Mouse (Mus musculus): ENCODE results near the gene Acss1.

DNA sequence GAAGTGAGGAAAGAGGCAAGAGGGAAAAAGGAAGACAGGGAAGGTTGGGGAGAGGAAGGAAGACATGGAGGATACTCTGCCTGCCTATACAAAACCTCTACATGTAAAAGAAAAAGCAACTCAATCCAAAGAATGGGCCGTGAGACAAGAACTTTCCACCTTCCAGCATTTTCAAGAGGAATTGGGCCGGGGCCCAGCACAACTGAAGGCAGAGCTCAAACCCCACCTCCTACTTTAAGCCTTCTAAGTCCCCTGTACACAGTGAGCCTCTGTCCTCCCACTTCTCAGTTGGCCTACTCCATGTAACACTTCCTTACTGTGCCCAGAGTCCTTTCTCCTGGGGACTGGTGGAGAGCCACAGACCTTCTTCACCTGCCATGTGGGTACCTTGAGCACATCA, 6.3 kb downstream of the Acss1 start:
- TF ChIP-seq GATA1 (IDR thresholded peaks at IDR 0.05; ENCODE audit: low read length): no peak
- no peak for TF ChIP-seq TAL1 (IDR thresholded peaks at IDR 0.05; ENCODE audit: low read length)
